Mouse (Mus musculus) frontal cortex, adult (tissue): ENCODE measurements around the gene Adam8.

Source experiments
- ATAC-seq: cut with Nextera tagmentation; 2 replicates; pipeline ENCODE4 v1.9.2; 2017; ENCODE audit warnings: mild to moderate bottlenecking, moderate library complexity, mixed read lengths; ENCODE audit not compliant: low TSS enrichment

Gene Adam8

DNA sequence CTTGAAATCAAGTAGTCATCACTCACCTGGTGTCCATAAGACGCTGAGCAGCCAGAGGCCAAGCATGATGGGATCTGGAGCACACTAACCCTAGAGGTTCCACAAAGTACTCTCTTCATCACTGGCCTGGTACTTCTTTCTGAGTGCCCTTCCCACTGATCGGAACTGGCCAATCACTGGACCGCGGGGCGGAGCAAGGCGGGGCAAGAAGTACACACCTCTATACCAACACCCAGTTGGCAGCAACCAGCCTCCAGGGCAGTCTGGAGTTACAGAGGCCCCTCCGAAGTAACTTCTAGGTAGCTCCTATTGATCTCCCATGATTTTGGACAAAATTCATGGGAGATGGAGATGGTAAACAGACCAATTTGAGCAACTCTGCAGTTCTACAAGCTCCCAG is at the start of gene Adam8:
Gene Adam8 (minus strand): TSS at position 157 of the 400 bp plus-strand sequence.
- no peak for ATAC-seq

DNA sequence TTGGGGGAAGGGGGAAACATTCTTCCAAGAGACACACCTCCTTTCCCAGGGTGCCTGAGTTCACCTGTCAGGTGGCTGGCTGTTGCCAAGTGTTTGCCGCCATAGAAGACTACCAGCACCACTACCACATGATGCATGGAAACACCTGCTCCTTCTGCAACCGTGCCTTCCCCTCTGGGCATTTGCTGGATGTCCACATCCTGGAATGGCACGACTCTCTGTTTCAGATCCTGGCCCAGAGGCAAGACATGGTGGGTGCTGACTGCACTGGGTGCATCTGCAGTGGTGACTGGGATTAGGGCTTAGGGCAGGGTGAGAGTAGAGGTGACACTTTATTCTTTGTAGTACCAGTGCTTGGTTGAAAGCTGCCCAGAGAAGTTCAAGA is 44.8 kb upstream of the Adam8 start:
- ATAC-seq, result no peak

DNA sequence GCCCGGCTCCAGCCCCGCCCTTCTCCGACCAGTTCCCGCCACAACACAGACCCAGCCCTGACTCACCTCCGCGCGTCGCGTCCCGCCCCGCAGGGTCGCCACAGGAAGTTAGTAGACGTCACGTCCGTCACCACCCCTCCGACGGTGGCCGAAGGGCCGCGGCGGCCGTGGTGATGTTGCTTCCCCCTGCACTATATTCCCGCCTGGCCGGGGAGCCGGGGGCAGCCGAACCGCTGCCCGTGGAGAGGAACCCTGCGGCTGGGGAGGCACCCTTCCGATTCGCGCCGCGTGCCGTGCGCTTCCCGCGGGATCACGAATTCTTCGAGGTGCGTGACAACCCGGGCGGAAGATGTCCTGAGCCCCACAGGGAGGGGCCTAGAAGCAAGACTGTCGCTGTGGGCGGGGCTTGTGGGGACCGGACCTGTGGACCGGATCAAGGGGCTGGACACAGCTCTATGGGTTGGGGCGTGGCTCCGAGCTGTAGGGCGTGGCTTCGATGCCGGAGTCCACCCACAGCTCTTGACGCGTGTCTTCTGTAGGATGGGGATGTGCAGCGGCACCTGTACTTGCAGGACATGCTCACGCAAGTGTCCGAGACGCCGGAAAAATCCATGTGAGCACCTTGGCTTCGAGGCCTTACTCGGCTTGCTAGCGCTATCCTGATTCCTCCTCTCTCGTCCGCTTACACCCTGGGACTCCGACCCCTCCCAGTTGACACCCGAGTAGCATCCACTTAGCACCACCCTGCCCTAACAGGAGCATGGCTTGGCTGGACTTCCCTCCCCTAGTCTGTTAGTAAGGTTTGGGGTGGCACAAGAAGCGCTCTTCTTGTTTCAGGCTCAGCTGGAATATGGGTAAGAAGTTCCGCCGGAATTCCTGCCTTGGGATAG is 44.2 kb upstream of the Adam8 start, which contains the start of the genes Zfp511 and Tubgcp2:
Gene Zfp511 (plus strand): TSS at position 111 of the 890 bp plus-strand sequence.
Gene Tubgcp2 (minus strand): TSS at position 389 of the 890 bp plus-strand sequence.
- ATAC-seq, result peak; percentile 96

DNA sequence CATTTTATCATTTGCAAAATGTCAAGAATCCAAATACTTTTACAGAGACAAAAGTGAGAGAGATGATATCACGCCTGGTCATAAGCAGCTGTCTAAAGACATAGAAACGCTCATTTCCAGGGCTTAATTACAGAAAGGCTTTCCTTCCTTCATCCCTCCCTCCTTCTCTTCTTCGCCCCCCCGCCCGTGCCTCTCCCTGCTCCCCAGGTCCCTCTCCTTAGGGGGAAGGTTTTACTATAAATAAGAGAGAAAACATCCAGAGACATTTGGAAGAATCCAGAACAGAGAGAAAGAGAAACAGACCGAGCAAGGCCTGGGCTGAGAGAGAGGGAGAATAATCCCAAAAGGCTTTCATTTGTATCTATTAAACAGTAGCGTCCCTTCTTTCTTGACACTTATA is 43.1 kb upstream of the Adam8 start:
- no peak for ATAC-seq

DNA sequence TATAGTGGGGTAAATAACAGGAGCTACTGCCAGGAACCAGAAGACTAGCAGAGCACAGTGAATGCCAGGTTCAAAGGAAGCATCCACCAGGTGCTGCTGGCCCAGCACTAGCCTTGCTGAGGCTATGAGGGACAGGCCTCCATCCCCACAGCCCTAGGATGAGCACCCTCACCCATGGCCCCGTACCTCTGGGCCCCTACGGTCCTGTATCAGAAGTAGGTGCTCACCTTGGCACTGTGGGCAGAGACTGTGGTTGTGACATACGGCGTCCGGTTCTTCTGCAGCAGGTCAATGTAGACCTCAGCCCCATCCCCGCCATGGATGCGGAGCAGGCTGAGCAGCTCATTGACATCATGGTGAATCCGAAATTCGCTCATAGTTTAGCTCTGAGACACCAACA is 41.0 kb upstream of the Adam8 start:
- no peak for ATAC-seq

DNA sequence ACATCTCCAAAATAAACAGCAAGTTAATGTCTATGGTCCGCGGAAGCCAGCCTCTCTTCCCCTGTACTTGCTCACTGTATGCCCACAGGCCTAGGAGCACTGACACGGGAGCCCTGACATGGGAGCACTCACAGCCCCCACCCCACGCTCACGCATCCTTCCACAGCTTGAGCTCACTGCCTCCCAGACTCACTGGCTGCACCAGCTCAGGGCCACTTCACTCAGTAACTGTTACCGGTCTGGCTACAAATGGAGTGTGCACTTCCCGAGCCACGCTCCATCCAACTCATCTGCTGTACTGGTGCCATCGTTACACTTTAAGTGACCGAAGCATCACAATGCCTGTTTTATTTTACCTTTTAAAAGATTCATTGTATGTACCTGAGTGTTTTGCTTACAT is 40.0 kb upstream of the Adam8 start:
- no peak for ATAC-seq

DNA sequence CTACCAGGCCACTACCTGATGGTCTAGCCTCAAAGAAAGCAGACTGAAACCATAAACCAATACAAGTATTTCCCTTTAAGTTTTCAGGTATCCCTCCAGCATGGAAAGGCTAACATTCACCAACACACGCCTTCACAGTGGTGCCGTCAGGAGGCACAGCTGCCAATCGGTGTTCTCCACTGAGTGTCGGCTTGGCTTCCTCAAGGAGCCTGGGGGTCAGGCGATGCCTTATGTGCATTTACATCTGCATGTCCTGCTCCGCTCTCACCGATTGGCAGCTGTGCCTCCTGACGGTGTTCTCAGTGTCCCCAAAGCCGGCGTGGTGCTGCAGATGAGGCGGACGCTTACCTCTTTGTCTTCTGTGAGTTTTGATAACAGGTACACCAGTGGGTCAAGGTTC is 39.4 kb upstream of the Adam8 start:
- no peak for ATAC-seq

DNA sequence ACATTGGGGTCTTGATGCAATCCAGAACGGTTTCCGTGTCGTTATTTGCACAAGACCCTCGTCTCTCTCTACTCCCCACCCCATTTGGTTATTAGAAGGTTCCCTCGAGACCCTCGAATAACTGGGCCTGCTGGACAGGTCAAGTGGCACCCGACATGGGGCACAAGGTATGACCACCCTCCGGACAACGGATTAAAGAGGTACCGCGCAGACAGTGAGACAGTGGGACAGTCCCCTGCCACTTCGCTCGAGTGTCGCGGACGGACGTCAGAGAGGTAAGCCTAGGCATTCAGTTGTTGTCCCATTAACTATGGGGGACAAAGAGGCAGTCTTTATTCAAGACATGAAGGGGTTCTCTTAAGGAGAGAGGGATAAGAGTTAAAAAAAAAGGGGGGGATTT is 19.0 kb upstream of the Adam8 start:
- ATAC-seq, result no peak

DNA sequence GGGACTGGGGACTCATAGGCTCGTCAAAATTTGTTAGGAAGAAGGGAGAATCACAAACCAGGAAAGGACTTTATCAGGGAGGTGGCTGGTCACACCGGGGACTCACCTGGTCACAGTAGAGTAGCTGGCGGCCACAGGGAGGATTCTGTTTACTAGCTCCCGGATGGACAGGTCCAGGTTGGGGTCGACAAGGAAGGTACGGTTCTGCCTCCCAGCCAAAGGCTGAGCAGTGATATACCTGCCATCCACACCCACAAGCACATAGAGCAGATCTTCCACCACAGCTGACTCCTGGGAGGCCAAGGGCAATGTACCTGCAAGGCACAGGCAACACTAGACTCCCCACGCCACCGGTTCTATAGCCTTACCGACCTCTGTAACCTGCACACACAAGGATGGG is 15.4 kb upstream of the Adam8 start:
- no peak for ATAC-seq

DNA sequence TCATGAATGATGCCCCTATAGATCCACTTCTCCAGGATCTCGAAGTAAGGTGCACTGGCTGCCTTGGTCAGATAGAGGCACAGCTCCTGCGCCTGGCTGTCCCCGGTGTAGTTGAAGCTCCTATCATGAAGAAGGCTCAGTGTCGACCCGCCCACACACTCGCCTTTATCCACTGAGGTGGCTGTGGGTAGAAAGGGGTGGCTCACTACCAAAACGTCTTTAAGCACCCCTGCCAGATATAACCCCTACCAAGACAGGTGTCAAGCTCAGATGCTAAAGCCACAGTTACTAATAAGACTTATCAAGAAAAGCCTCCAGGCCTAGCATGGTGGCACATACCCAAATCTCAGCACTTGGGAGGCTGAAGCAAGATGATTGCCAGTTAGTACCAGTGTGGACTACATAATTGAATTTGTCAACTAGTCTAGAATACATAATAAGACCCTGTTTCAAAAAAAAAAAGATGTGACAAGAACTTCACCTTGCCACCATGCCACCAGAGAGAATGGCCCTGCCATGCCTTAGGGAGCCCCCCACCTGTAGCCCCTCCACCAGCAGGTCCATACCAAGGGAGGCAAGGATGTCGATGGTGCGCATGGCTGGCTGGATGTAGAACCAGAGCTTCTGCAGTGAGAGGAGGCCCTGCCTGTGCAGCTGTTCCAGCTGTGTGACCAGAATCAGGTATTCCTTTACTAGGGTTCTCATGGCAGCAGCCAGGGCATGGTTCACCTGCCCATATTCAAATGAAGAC is 14.7 kb upstream of the Adam8 start:
- no peak for ATAC-seq

DNA sequence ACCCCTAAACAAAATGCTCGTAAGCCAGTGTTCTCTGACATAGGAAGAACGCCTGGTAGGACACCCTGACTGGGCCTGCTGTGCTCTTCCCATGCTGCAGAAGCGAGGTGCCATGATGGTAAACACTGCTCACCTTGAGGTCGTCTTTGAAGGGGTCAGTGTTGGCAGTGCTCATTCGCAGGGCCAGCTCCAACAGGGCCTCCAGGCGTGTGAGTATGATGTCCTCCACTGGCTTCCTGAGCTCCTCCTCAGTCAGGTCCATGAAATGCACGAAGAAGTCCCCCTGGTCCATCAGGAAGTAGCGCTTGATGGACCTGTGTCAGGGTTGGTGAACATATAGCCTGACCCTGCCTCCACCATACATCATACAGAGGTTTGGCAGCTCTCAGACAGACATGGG is 12.3 kb upstream of the Adam8 start:
- ATAC-seq, result no peak

DNA sequence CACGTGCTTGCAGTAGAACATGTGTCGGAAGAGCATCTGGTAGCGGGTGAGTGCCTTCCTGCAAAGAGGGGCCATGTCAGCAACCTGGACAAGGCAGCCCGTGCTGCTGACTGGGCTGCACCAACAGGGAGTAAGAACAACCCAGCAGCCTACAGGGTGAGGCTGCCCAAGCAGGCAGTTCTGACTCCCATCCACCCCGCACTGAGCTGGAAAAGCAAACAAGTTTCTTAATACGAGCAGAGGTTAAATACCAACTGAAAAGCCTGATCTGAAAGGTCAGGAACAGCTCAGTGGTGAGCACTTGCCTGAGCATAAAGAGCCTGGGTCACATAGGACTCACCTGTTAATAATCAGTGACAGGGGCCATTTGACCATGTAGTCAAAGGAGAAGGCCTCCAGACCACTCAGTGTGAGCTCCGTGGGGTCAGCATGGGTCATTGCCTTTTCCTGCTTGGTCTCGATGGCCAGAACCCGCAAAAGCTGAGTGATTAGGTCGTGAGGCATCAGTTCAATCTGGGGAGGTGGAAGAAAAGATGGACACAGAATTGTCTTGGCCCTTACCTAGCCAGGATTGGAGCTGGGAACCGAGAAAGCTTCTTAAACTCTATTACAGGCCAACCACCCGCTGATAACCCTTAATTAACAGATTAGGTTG is 8.9 kb upstream of the Adam8 start:
- no peak for ATAC-seq

DNA sequence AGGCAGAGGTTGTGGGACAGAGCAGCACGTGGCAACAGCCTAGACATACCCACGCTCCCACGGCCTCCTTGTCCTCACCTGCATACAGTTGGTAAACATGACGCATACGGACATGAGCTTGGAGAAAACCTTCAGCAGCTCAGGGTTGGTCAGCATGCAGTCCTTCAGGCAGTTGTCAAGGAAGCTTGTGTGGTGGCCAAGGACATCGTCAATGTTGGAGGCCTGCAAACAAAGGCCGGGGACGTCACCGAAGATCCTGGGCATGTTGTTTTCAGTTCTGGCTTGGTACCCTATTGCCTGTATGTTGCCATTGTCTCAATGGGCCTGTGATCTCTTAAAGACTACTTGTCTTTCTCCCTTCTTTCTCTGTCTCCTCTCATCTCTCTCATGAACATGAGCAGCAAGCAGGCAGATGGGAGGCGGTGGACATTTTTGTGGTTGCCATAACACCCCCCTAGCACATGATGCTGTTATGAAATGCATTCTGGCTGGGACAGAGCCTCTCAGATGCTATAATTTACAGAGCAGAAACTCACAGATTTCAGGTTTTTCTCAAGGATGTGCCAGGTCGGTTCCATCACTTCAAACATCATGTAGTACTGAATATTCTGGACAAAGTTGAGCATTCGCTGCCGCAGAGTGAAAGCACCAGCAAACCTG is 6.5 kb upstream of the Adam8 start:
- peak; percentile 75 for ATAC-seq

DNA sequence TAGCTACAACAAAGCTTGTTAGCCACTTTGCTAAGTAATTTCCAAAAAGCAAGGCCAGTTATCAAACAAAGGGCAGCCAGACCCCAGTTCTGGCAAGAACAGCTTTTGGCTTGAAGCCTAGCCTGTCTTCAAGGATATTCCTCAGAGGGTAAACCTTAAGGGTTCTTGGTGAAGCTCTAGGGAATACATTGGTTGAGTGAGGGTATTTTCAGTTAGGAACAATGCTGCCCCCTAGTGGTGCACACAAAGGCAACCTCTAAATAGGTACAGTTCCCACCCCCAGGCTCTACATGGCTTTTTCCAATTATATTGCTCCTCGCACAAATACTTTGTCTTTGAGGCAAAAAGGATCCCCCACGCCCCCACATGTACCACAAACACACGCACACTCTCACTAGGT is 2.3 kb upstream of the Adam8 start:
- peak; percentile 50 for ATAC-seq

DNA sequence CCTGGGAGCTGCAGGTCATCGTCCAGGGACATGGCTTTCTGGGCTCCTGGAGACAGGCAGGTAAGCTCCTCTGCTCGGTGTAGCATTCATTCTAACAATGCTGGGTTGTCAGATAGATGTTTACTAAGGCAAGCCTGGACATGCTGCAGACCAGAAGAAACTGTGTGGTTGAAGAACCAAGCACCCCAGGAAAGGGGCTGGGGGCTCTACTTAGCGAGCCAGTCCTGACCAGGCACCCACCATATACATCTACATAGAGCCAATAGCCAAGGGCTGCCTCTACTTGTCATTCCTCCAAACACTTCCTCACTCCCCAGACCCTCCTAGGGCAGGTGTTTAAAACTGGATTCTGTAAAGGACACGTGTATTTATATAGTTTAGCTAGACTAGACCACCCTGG is 1.8 kb upstream of the Adam8 start:
- no peak for ATAC-seq

DNA sequence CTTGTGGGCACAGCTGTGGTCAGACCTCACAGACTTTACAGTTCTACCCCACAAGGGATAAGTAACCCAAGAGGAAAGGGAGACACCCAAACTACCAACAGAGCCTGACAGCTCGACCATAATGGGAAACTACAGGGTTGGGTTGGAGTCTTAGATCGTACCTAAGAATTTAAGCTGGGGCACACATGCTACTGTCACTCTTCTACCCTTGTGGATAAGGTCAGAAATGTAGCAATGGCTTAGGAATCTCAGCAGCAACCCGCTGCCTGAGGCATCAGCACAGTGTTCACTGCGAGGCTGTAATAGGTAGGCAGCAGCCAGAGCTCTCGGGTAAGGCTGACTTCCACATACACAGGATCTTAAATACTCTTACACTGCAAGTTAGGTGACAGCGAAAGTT is 1.2 kb upstream of the Adam8 start:
- no peak for ATAC-seq

DNA sequence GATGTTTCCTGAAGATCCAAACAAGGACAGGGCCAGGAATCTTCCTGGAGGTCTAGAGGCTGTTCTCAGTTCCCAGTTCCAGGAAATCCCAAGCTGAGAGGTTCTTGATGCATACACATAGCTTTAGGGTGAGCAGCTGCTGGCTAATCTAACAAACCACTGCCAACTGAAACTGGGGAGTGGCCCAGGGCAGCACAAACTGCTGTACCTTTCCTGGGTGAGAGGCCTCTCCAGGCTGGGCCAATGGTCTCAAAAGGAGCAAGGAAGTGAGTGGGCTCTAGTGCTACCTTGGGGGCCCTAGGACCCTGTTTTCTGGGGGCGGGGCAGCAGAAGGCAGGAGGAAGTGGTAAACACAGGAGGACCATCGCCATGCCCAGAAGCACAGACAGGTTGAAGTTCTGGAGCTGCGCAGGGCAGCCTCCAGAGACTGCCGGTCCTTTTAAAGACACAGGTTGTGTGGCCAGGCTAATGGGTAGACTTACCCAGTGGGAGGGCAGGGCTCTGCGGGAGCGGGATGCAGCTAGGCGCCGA is 1.4 kb downstream of the Adam8 start:
- no peak for ATAC-seq

DNA sequence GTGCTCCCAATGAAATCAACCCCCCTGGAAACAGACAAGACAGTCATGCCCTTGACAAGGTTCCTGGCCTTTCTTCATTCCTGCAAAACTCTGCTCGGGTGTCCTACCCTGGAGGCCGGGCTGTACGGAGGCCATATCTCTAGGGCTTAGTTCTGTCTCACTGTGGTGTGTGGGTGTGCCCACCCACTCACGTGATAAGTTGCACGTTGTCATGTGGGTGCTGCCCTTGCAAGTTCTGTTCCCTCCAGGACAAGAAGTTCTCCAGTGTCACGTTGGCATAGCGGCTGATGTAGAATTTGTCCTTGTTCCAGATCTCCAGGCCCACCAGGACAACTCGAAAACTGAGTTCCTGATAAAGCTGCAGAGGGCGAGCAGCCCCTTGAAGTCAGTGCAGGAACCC is 4.1 kb downstream of the Adam8 start:
- ATAC-seq, result no peak

DNA sequence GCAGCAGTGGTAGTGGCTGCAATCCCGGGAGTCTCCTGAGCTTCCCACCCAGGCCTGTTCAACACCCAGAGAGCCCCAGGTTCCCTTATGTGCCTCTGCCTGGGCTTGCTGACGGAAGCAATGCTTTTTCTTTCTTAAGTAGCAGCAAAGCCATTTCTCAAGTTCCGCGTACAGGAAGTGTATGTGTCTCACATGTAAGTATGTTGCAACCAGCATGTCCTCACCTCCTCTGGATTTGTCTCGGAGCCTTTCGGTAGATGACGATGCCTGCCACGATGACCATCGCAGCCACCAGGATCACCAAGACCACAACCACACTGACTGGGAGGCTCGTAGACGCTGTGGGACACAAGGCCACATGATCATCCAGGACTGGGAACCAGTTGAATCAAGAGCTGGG is 7.9 kb downstream of the Adam8 start:
- ATAC-seq, result no peak

DNA sequence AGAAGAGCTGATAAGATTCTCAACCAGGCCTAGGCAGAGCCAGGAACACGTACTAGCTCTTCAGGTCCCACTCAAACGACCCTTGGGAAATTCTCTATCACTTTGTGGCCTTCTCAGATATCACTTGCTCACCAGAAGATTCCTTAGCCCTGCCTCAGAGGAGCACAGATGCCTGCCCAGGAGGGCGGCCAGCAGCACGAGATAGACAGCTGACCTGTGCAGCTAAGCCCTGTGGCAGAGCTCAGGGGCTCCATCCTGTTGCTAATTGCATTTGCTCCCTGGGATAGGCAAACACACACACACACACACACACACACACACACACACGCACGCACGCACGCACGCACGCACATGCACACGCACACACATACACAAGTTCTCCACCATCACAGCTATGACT is 10.3 kb downstream of the Adam8 start:
- no peak for ATAC-seq

DNA sequence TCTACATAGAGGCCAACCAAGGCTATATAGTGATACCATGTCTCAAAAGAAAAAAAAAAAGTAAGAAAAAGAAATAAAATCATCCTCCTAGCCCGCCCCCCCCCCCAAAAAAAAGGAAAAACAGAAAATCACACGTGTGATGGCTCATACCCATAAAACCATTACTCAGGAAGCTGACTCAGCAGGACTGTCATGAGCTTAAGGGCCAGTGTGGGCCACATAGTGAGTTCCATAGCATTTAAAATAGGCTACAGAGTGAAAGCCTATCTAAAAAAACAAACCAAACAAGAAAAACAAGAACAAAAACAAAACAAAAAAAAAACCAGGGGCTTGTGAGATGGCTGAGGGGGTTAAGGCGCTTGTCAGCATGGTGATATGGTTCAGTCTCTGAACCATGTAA is 11.6 kb downstream of the Adam8 start:
- ATAC-seq, result no peak
